Mouse (Mus musculus): ENCODE data around the gene Fstl3. TPM values are rescaled to one million over a fixed set of nuclear protein-coding genes. Genes with fewer than 3 reads are reported as not detected.

Gene Fstl3
- 19.8 TPM for polyA plus RNA-seq (2014; fragmentation: Illumina TruSeq; extraction: RNeasy Lipid Tissue Mini Kit (QIAGEN cat#74804); ENCODE audit: low read depth, low replicate concordance)

GRCm38 (mm10) chr10:79777103-79777531 is at the start of gene Fstl3:
Fstl3 (plus strand) TSS chr10:79777272.

GRCm38 (mm10) chr10:79745898-79746773 is 30.9 kb upstream of the Fstl3 start, which contains the start of gene Polrmt:
Polrmt (minus strand) TSS chr10:79746581.

GRCm38 (mm10) chr10:79754856-79755516 is 22.1 kb upstream of the Fstl3 start, which contains the start of gene Fgf22:
Fgf22 (plus strand) TSS chr10:79755076.

GRCm38 (mm10) chr10:79766508-79767325 is 10.4 kb upstream of the Fstl3 start, which contains the start of gene Rnf126:
Rnf126 (minus strand) TSS chr10:79766952.

GRCm38 (mm10) chr10:79790861-79791260 is 13.8 kb downstream of the Fstl3 start, which contains the start of gene Prss57:
Prss57 (minus strand) TSS chr10:79790961.

GRCm38 (mm10) chr10:79793051-79793737 is 16.1 kb downstream of the Fstl3 start, which contains the start of gene Palm:
Palm (plus strand) TSS chr10:79793572.

GRCm38 (mm10) chr10:79820782-79821181 is 43.7 kb downstream of the Fstl3 start, which contains the start of gene Misp:
Misp (plus strand) TSS chr10:79820989.

Other genes with a start within 250 kb of the Fstl3 start
- gene Plpp2, start 243.5 kb upstream of the Fstl3 start, polyA plus RNA-seq (2014; fragmentation: Illumina TruSeq; extraction: RNeasy Lipid Tissue Mini Kit (QIAGEN cat#74804); ENCODE audit: low read depth, low replicate concordance), result 32.1 TPM
- gene Mier2, start 222.1 kb upstream of the Fstl3 start, polyA plus RNA-seq (2014; fragmentation: Illumina TruSeq; extraction: RNeasy Lipid Tissue Mini Kit (QIAGEN cat#74804); ENCODE audit: low read depth, low replicate concordance), result 21.9 TPM
- gene Theg, start 189.9 kb upstream of the Fstl3 start, polyA plus RNA-seq (2014; fragmentation: Illumina TruSeq; extraction: RNeasy Lipid Tissue Mini Kit (QIAGEN cat#74804); ENCODE audit: low read depth, low replicate concordance), result 5.1 TPM
- not detected for gene C2cd4c, start 163.2 kb upstream of the Fstl3 start, polyA plus RNA-seq (2014; fragmentation: Illumina TruSeq; extraction: RNeasy Lipid Tissue Mini Kit (QIAGEN cat#74804); ENCODE audit: low read depth, low replicate concordance)
- gene Shc2, start 139.4 kb upstream of the Fstl3 start, polyA plus RNA-seq (2014; fragmentation: Illumina TruSeq; extraction: RNeasy Lipid Tissue Mini Kit (QIAGEN cat#74804); ENCODE audit: low read depth, low replicate concordance), result 4.0 TPM
- not detected for gene Odf3l2, start 131.5 kb upstream of the Fstl3 start, polyA plus RNA-seq (2014; fragmentation: Illumina TruSeq; extraction: RNeasy Lipid Tissue Mini Kit (QIAGEN cat#74804); ENCODE audit: low read depth, low replicate concordance)
- gene Madcam1, start 112.7 kb upstream of the Fstl3 start, polyA plus RNA-seq (2014; fragmentation: Illumina TruSeq; extraction: RNeasy Lipid Tissue Mini Kit (QIAGEN cat#74804); ENCODE audit: low read depth, low replicate concordance), result not detected
- 29.6 TPM for gene Tpgs1, start 107.9 kb upstream of the Fstl3 start, polyA plus RNA-seq (2014; fragmentation: Illumina TruSeq; extraction: RNeasy Lipid Tissue Mini Kit (QIAGEN cat#74804); ENCODE audit: low read depth, low replicate concordance)
- gene Cdc34, start 95.1 kb upstream of the Fstl3 start, polyA plus RNA-seq (2014; fragmentation: Illumina TruSeq; extraction: RNeasy Lipid Tissue Mini Kit (QIAGEN cat#74804); ENCODE audit: low read depth, low replicate concordance), result 64.7 TPM
- gene Gzmm, start 88.3 kb upstream of the Fstl3 start, polyA plus RNA-seq (2014; fragmentation: Illumina TruSeq; extraction: RNeasy Lipid Tissue Mini Kit (QIAGEN cat#74804); ENCODE audit: low read depth, low replicate concordance), result 0.63 TPM
- gene Bsg, start 72.8 kb upstream of the Fstl3 start, polyA plus RNA-seq (2014; fragmentation: Illumina TruSeq; extraction: RNeasy Lipid Tissue Mini Kit (QIAGEN cat#74804); ENCODE audit: low read depth, low replicate concordance), result 523 TPM
- gene Hcn2, start 60.6 kb upstream of the Fstl3 start, polyA plus RNA-seq (2014; fragmentation: Illumina TruSeq; extraction: RNeasy Lipid Tissue Mini Kit (QIAGEN cat#74804); ENCODE audit: low read depth, low replicate concordance), result 0.37 TPM
- gene Polrmt, start 30.7 kb upstream of the Fstl3 start, polyA plus RNA-seq (2014; fragmentation: Illumina TruSeq; extraction: RNeasy Lipid Tissue Mini Kit (QIAGEN cat#74804); ENCODE audit: low read depth, low replicate concordance), result 24.5 TPM
- not detected for gene Fgf22, start 22.2 kb upstream of the Fstl3 start, polyA plus RNA-seq (2014; fragmentation: Illumina TruSeq; extraction: RNeasy Lipid Tissue Mini Kit (QIAGEN cat#74804); ENCODE audit: low read depth, low replicate concordance)
- gene Rnf126, start 10.3 kb upstream of the Fstl3 start, polyA plus RNA-seq (2014; fragmentation: Illumina TruSeq; extraction: RNeasy Lipid Tissue Mini Kit (QIAGEN cat#74804); ENCODE audit: low read depth, low replicate concordance), result 37.4 TPM
- gene Prss57, start 13.7 kb downstream of the Fstl3 start, polyA plus RNA-seq (2014; fragmentation: Illumina TruSeq; extraction: RNeasy Lipid Tissue Mini Kit (QIAGEN cat#74804); ENCODE audit: low read depth, low replicate concordance), result not detected
- gene Palm, start 16.3 kb downstream of the Fstl3 start, polyA plus RNA-seq (2014; fragmentation: Illumina TruSeq; extraction: RNeasy Lipid Tissue Mini Kit (QIAGEN cat#74804); ENCODE audit: low read depth, low replicate concordance), result 60.4 TPM
- gene Misp, start 43.7 kb downstream of the Fstl3 start, polyA plus RNA-seq (2014; fragmentation: Illumina TruSeq; extraction: RNeasy Lipid Tissue Mini Kit (QIAGEN cat#74804); ENCODE audit: low read depth, low replicate concordance), result 1.5 TPM
- gene Ptbp1, start 77.2 kb downstream of the Fstl3 start, polyA plus RNA-seq (2014; fragmentation: Illumina TruSeq; extraction: RNeasy Lipid Tissue Mini Kit (QIAGEN cat#74804); ENCODE audit: low read depth, low replicate concordance), result 149 TPM
- 14.3 TPM for gene Prtn3, start 97.2 kb downstream of the Fstl3 start, polyA plus RNA-seq (2014; fragmentation: Illumina TruSeq; extraction: RNeasy Lipid Tissue Mini Kit (QIAGEN cat#74804); ENCODE audit: low read depth, low replicate concordance)
- gene Plppr3, start 97.4 kb downstream of the Fstl3 start, polyA plus RNA-seq (2014; fragmentation: Illumina TruSeq; extraction: RNeasy Lipid Tissue Mini Kit (QIAGEN cat#74804); ENCODE audit: low read depth, low replicate concordance), result 7.2 TPM
- 0.67 TPM for gene Elane, start 109.0 kb downstream of the Fstl3 start, polyA plus RNA-seq (2014; fragmentation: Illumina TruSeq; extraction: RNeasy Lipid Tissue Mini Kit (QIAGEN cat#74804); ENCODE audit: low read depth, low replicate concordance)
- 6,422 TPM for gene Cfd, start 113.6 kb downstream of the Fstl3 start, polyA plus RNA-seq (2014; fragmentation: Illumina TruSeq; extraction: RNeasy Lipid Tissue Mini Kit (QIAGEN cat#74804); ENCODE audit: low read depth, low replicate concordance)
- 25.6 TPM for gene Med16, start 131.7 kb downstream of the Fstl3 start, polyA plus RNA-seq (2014; fragmentation: Illumina TruSeq; extraction: RNeasy Lipid Tissue Mini Kit (QIAGEN cat#74804); ENCODE audit: low read depth, low replicate concordance)
- gene Gm26602, start 133.6 kb downstream of the Fstl3 start, polyA plus RNA-seq (2014; fragmentation: Illumina TruSeq; extraction: RNeasy Lipid Tissue Mini Kit (QIAGEN cat#74804); ENCODE audit: low read depth, low replicate concordance), result not detected
- gene Kiss1r, start 139.7 kb downstream of the Fstl3 start, polyA plus RNA-seq (2014; fragmentation: Illumina TruSeq; extraction: RNeasy Lipid Tissue Mini Kit (QIAGEN cat#74804); ENCODE audit: low read depth, low replicate concordance), result 2.7 TPM
- 81.2 TPM for gene R3hdm4, start 143.9 kb downstream of the Fstl3 start, polyA plus RNA-seq (2014; fragmentation: Illumina TruSeq; extraction: RNeasy Lipid Tissue Mini Kit (QIAGEN cat#74804); ENCODE audit: low read depth, low replicate concordance)
- gene Arid3a, start 149.8 kb downstream of the Fstl3 start, polyA plus RNA-seq (2014; fragmentation: Illumina TruSeq; extraction: RNeasy Lipid Tissue Mini Kit (QIAGEN cat#74804); ENCODE audit: low read depth, low replicate concordance), result 4.9 TPM
- gene Wdr18, start 182.9 kb downstream of the Fstl3 start, polyA plus RNA-seq (2014; fragmentation: Illumina TruSeq; extraction: RNeasy Lipid Tissue Mini Kit (QIAGEN cat#74804); ENCODE audit: low read depth, low replicate concordance), result 22.5 TPM
- gene Grin3b, start 193.4 kb downstream of the Fstl3 start, polyA plus RNA-seq (2014; fragmentation: Illumina TruSeq; extraction: RNeasy Lipid Tissue Mini Kit (QIAGEN cat#74804); ENCODE audit: low read depth, low replicate concordance), result not detected
- gene Tmem259, start 207.1 kb downstream of the Fstl3 start, polyA plus RNA-seq (2014; fragmentation: Illumina TruSeq; extraction: RNeasy Lipid Tissue Mini Kit (QIAGEN cat#74804); ENCODE audit: low read depth, low replicate concordance), result 86.6 TPM
- gene Cnn2, start 211.3 kb downstream of the Fstl3 start, polyA plus RNA-seq (2014; fragmentation: Illumina TruSeq; extraction: RNeasy Lipid Tissue Mini Kit (QIAGEN cat#74804); ENCODE audit: low read depth, low replicate concordance), result 46.6 TPM
- gene Abca7, start 219.2 kb downstream of the Fstl3 start, polyA plus RNA-seq (2014; fragmentation: Illumina TruSeq; extraction: RNeasy Lipid Tissue Mini Kit (QIAGEN cat#74804); ENCODE audit: low read depth, low replicate concordance), result 3.8 TPM
- gene Arhgap45, start 239.4 kb downstream of the Fstl3 start, polyA plus RNA-seq (2014; fragmentation: Illumina TruSeq; extraction: RNeasy Lipid Tissue Mini Kit (QIAGEN cat#74804); ENCODE audit: low read depth, low replicate concordance), result 13.2 TPM